Mouse (Mus musculus) T-cell, adult 66 days (primary cell): ENCODE data around the gene Clcn6. TPM values are rescaled to one million over a fixed set of nuclear protein-coding genes. Genes with fewer than 3 reads are reported as not detected.

Source experiments
- total RNA-seq, 2 experiments: library from RNA; stranded (reverse); gene quantifications; 3 replicates in 1 of 2; 4 replicates in 1 of 2; pipeline ENCODE4 v1.2.4; 2023

Gene Clcn6
- total RNA-seq, result 10 to 100 TPM; 27.6 to 29.3 TPM

DNA sequence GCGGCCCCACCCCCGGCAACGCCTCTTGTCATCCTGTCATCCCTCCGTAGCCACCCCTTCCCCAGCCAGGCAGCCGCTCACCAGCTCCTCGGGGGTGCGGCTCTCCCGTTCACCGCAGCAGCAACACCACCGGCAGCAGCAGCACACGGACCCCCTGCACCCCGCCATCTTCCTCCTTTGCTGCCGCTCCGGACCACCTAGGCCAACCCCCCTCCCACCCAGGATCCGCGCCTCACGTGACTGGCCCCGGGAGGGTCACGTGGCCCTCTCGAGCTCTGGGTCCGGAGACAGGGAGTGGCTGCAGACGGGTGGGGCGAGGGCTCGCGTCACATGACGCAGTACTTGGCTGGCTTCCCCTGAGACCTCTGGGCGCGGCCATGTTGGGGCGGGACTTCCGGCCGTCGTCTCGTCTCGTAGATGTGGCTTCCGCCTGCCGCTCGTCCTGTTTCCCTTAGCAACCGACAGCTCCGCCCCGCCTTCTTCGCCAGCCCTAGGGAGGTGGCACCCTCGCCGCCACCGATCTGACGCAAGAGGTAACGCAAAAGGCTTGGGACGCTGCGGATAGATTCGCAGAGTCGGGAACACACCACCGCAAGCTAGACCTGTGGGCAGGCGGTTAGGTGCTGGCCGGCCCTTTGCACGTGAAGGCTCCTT is at the start of gene Clcn6, which contains the start of gene Mthfr:
Clcn6 (minus strand) TSS at position 222 of the 654 bp plus-strand sequence.
Mthfr (plus strand) TSS at position 478 of the 654 bp plus-strand sequence.

GRCm38 (mm10) chr4:148087907-148088527 is 49.4 kb upstream of the Clcn6 start, which contains the start of gene Agtrap:
TSS of gene Agtrap (minus strand) at chr4:148088031.

GRCm38 (mm10) chr4:148000202-148000772 is 38.3 kb downstream of the Clcn6 start, which contains the start of gene Nppa:
TSS of gene Nppa (plus strand) at chr4:148000722.

GRCm38 (mm10) chr4:147985205-147986132 is 53.2 kb downstream of the Clcn6 start, which contains the start of gene Nppb:
TSS of gene Nppb (plus strand) at chr4:147985788.

Other genes with a start within 250 kb of the Clcn6 start
- 10 to 100 TPM; 12.5 to 13.3 TPM for gene Zfp984, start 229.0 kb downstream of the Clcn6 start, total RNA-seq
- 10 to 100 TPM in 1 of 2 experiments, 1 to 10 TPM in 1; 6.8 to 12.3 TPM for gene Zfp933, start 190.5 kb downstream of the Clcn6 start, total RNA-seq
- gene Miip, start 170.0 kb downstream of the Clcn6 start, total RNA-seq, result 10 to 100 TPM; 38.3 to 39.7 TPM
- gene Fv1, start 169.8 kb downstream of the Clcn6 start, total RNA-seq, result 10 to 100 TPM; 17.8 to 20.8 TPM
- 10 to 100 TPM; 44.6 to 51.9 TPM for gene Mfn2, start 134.1 kb downstream of the Clcn6 start, total RNA-seq
- 10 to 100 TPM; 10.2 to 17.5 TPM for gene Plod1, start 102.1 kb downstream of the Clcn6 start, total RNA-seq
- 10 to 100 TPM; 69.6 to 75.2 TPM for gene 2510039O18Rik, start 97.9 kb downstream of the Clcn6 start, total RNA-seq
- not detected for gene Nppb, start 53.0 kb downstream of the Clcn6 start, total RNA-seq
- gene Nppa, start 38.1 kb downstream of the Clcn6 start, total RNA-seq, result not detected
- 10 to 100 TPM; 18.5 to 21.1 TPM for gene Mthfr, start 256 bp upstream of the Clcn6 start, total RNA-seq
- 10 to 100 TPM; 19.9 to 26.1 TPM for gene Agtrap, start 49.2 kb upstream of the Clcn6 start, total RNA-seq
- gene Mad2l2, start 91.6 kb upstream of the Clcn6 start, total RNA-seq, result 10 to 100 TPM; 24.7 to 31.2 TPM
- gene Draxin, start 91.9 kb upstream of the Clcn6 start, total RNA-seq, result not detected
- gene Fbxo6, start 113.3 kb upstream of the Clcn6 start, total RNA-seq, result 10 to 100 TPM; 13.1 to 15.6 TPM
- gene Fbxo44, start 121.7 kb upstream of the Clcn6 start, total RNA-seq, result 1 to 10 TPM; 2.8 to 4.6 TPM
- not detected for gene Fbxo2, start 121.8 kb upstream of the Clcn6 start, total RNA-seq
- gene Disp3, start 249.1 kb upstream of the Clcn6 start, total RNA-seq, result not detected